Mouse (Mus musculus) embryonic facial prominence, embryonic 14.5 days (tissue): ENCODE measurements around the gene Igfbp6. TPM values are rescaled to one million over a fixed set of nuclear protein-coding genes. Genes with fewer than 3 reads are reported as not detected.

Experiments used
- ATAC-seq: fragments of 200-750 bp; cut with Nextera tagmentation; 2 replicates; pipeline ENCODE4 v1.8.0; 2017; ENCODE audit warnings: low read depth, moderate number of reproducible peaks, moderate TSS enrichment
- DNase-seq: peaks from one replicate; pipeline ENCODE4 v3.0.0-alpha.2; 2015; ENCODE audit warnings: low spot score
- H3K27ac ChIP-seq: fragments of 300-500 bp; sonication (generic); replicated peaks from 2 replicates; pipeline ENCODE4 v1.5.1; 2014; ENCODE audit warnings: low read depth, mild to moderate bottlenecking, low read length, moderate library complexity
- H3K27me3 ChIP-seq: fragments of 300-500 bp; sonication (generic); replicated peaks from 2 replicates; pipeline ENCODE4 v1.6.1; 2014; ENCODE audit warnings: low read length; ENCODE audit not compliant: control insufficient read depth, insufficient read depth
- H3K36me3 ChIP-seq: fragments of 300-500 bp; sonication (generic); 2 replicates; pipeline ENCODE4 v1.6.1; 2014; ENCODE audit warnings: low read length, mixed read lengths; ENCODE audit not compliant: control insufficient read depth, insufficient read depth
- H3K4me1 ChIP-seq: fragments of 300-500 bp; sonication (generic); 2 replicates; pipeline ENCODE4 v1.6.1; 2014; ENCODE audit warnings: antibody characterized with exemption, low read length; ENCODE audit not compliant: control insufficient read depth, insufficient read depth
- H3K4me2 ChIP-seq: fragments of 300-500 bp; sonication (generic); 2 replicates; pipeline ENCODE4 v1.6.1; 2014; ENCODE audit warnings: low read depth, mild to moderate bottlenecking, low read length, moderate library complexity, mixed read lengths
- H3K4me3 ChIP-seq: fragments of 300-500 bp; sonication (generic); 2 replicates; pipeline ENCODE4 v1.5.1; 2014; ENCODE audit warnings: low read depth, mild to moderate bottlenecking, low read length
- H3K9ac ChIP-seq: fragments of 300-500 bp; sonication (generic); 2 replicates; pipeline ENCODE4 v1.6.1; 2014; ENCODE audit warnings: low read depth, mild to moderate bottlenecking, low read length, moderate library complexity, mixed read lengths
- H3K9me3 ChIP-seq: fragments of 300-500 bp; sonication (generic); 2 replicates; pipeline ENCODE4 v1.6.1; 2016; ENCODE audit warnings: low read length; ENCODE audit not compliant: control insufficient read depth
- WGBS: fragments of 180-500 bp; shearing (Covaris S2); extraction: QIAGEN DNeasy Blood & Tissue Kit; methylation state at CpG from one replicate; pipeline ENCODE4 v1.1.7; 2014; 5-methylcytosine and 5-hydroxymethylcytosine counted together
- polyA plus RNA-seq: library from polyadenylated mRNA; unstranded; fragments of >200 nt; fragmentation: Nextera tagmentation; extraction: Ambion mirVana; gene quantifications from 2 replicates; pipeline ENCODE4 v1.2.1, GENCODE M21; 2014

The Igfbp6 gene
- polyA plus RNA-seq, 1 experiment from 2014 or later = 20.1 TPM

GRCm38 (mm10) chr15:102120530-102120929 is 23.6 kb upstream of the Igfbp6 start:
- Histone ChIP-seq H3K36me3 (peaks cover 80% of the 10 kb centered on the region), H3K9ac (no peak overlapping the region), H3K4me2 (no peak overlapping the region), H3K27ac (no peak overlapping the region), H3K4me1 (0 out of 2 replicates have a peak, but pooled peaks cover 6% of the 10 kb centered on the region), H3K4me3 (no peak overlapping the region), H3K27me3 (no peaks in the 10 kb centered on the region), H3K9me3 (no peaks in the 10 kb centered on the region)
- ATAC-seq (no peak), DNase-seq (no peak)
- 84% methylated on average over 5 of the region's 5 CpGs for WGBS

GRCm38 (mm10) chr15:102126303-102126702 is 17.9 kb upstream of the Igfbp6 start:
- Histone ChIP-seq H3K27ac (no peak overlapping the region), H3K27me3 (no peaks in the 10 kb centered on the region), H3K36me3 (peaks cover 84% of the 10 kb centered on the region), H3K9me3 (no peaks in the 10 kb centered on the region), H3K9ac (no peak overlapping the region), H3K4me3 (no peak overlapping the region), H3K4me1 (0 out of 2 replicates have a peak, but pooled peaks cover 3% of the 10 kb centered on the region), H3K4me2 (no peak overlapping the region)
- WGBS = 61% methylated on average over 2 of the region's 2 CpGs
- ATAC-seq (no peak), DNase-seq (no peak)

GRCm38 (mm10) chr15:102133314-102133713 is 10.8 kb upstream of the Igfbp6 start:
- H3K9me3 ChIP-seq = no peaks in the 10 kb centered on the region
- peaks cover 7% of the 10 kb centered on the region; the same call in 1 of the 2 replicates for H3K4me1 ChIP-seq
- H3K4me3 ChIP-seq = no peak overlapping the region
- DNase-seq = no peak
- no peak for ATAC-seq
- H3K36me3 ChIP-seq = peaks cover 51% of the 10 kb centered on the region
- H3K4me2 ChIP-seq = no peak overlapping the region
- H3K27ac ChIP-seq = no peak overlapping the region
- no peaks in the 10 kb centered on the region for H3K27me3 ChIP-seq
- 81% methylated on average over 9 of the region's 9 CpGs for WGBS
- H3K9ac ChIP-seq = 0 out of 2 replicates have a peak overlapping the region, but pooled peaks have one; percentile 9

GRCm38 (mm10) chr15:102134709-102135108 is 9.5 kb upstream of the Igfbp6 start:
- peak overlapping the region; percentile 79 for H3K4me2 ChIP-seq
- 0 out of 2 replicates have a peak overlapping the region, but pooled peaks have one; percentile 71 for H3K27ac ChIP-seq
- 75% methylated on average over 2 of the region's 2 CpGs for WGBS
- peaks cover 7% of the 10 kb centered on the region; the same call in 1 of the 2 replicates for H3K4me1 ChIP-seq
- no peaks in the 10 kb centered on the region for H3K9me3 ChIP-seq
- DNase-seq (no peak), ATAC-seq (no peak)
- no peaks in the 10 kb centered on the region for H3K27me3 ChIP-seq
- H3K9ac ChIP-seq = peak overlapping the region; percentile 87; the same call in 1 of the 2 replicates
- H3K36me3 ChIP-seq = peaks cover 37% of the 10 kb centered on the region
- 0 out of 2 replicates have a peak overlapping the region, but pooled peaks have one; percentile 84 for H3K4me3 ChIP-seq

- peaks cover 7% of the 10 kb centered on the region; the same call in 1 of the 2 replicates for H3K4me1 ChIP-seq
- H3K27ac ChIP-seq = peak overlapping the region; percentile 71
- peak overlapping the region; percentile 84 for H3K4me3 ChIP-seq
- peaks cover 28% of the 10 kb centered on the region; the same call in 1 of the 2 replicates for H3K36me3 ChIP-seq
- H3K27me3 ChIP-seq = no peaks in the 10 kb centered on the region
- DNase-seq (no peak), ATAC-seq (peak; percentile 66)
- H3K9me3 ChIP-seq = no peaks in the 10 kb centered on the region
- peak overlapping the region; percentile 79 for H3K4me2 ChIP-seq
- H3K9ac ChIP-seq = peak overlapping the region; percentile 87
- WGBS = 7% methylated on average over 16 of the region's 35 CpGs
Observed at GRCm38 (mm10) chr15:102135522-102136128, 8.5 kb upstream of the Igfbp6 start.

- H3K36me3 ChIP-seq = peaks cover 21% of the 10 kb centered on the region; the same call in 1 of the 2 replicates
- H3K4me1 ChIP-seq = peaks cover 7% of the 10 kb centered on the region; the same call in 1 of the 2 replicates
- DNase-seq (peak; percentile 97), ATAC-seq (peak; percentile 100)
- H3K27me3 ChIP-seq = no peaks in the 10 kb centered on the region
- peak within 1 kb of the TSS; percentile 71 for H3K27ac ChIP-seq
- WGBS = 1% methylated on average over 33 of the region's 50 CpGs
- peak within 1 kb of the TSS; percentile 84 for H3K4me3 ChIP-seq
- H3K4me2 ChIP-seq = peak within 1 kb of the TSS; percentile 79
- peak within 1 kb of the TSS; percentile 87 for H3K9ac ChIP-seq
- no peaks in the 10 kb centered on the region for H3K9me3 ChIP-seq
Observed at GRCm38 (mm10) chr15:102136129-102136758, 7.9 kb upstream of the Igfbp6 start, which contains the start of gene Spryd3. Spryd3 (minus strand) TSS chr15:102136234.

- Histone ChIP-seq H3K27ac (no peak overlapping the region), H3K9ac (no peak overlapping the region), H3K27me3 (peaks cover 31% of the 10 kb centered on the region), H3K4me1 (peaks cover 14% of the 10 kb centered on the region), H3K36me3 (no peaks in the 10 kb centered on the region), H3K4me2 (no peak overlapping the region), H3K9me3 (no peaks in the 10 kb centered on the region), H3K4me3 (no peak overlapping the region)
- 81% methylated on average over 5 of the region's 5 CpGs for WGBS
- DNase-seq = no peak
- no peak for ATAC-seq
Observed at GRCm38 (mm10) chr15:102141120-102141519, 3.0 kb upstream of the Igfbp6 start.

- ATAC-seq = 0 out of 2 replicates have a peak, but pooled peaks have one; percentile 56
- H3K4me2 ChIP-seq = no peak overlapping the region
- peak; percentile 68 for DNase-seq
- peaks cover 11% of the 10 kb centered on the region; the same call in 1 of the 2 replicates for H3K4me1 ChIP-seq
- H3K27ac ChIP-seq = no peak overlapping the region
- H3K9me3 ChIP-seq = no peaks in the 10 kb centered on the region
- no peak overlapping the region for H3K9ac ChIP-seq
- H3K4me3 ChIP-seq = no peak overlapping the region
- H3K36me3 ChIP-seq = no peaks in the 10 kb centered on the region
- H3K27me3 ChIP-seq = peaks cover 32% of the 10 kb centered on the region
- WGBS = 43% methylated on average over 23 of the region's 23 CpGs
Observed at GRCm38 (mm10) chr15:102142914-102143912, 949 bp upstream of the Igfbp6 start.
